Comparison of ENCODE assay signal across 33 mouse cellular contexts in the genomic region with DNA sequence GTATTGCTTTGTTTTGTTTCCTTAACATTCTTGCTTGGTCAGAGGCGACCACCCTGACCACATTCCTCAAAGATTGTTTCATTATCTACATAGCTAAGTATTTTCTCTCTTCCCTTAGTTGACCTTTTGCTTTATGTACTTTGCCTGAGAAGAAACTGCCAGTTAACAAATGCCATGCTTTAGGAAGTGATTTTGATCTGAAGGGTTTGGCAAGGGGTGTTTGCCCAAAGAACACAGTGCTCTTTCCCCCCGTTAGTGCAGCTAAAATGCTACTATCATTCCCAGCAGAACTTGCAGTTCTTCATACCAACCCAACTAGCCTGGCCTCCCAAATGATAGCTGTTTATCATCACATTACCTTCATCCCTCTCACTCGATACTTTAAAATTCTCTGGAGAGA.
DNase-seq lines count a peak whose midpoint lies in the region; ATAC-seq and TF ChIP-seq lines count a peak whose summit lies in the region.
"Had no signal": no experiment of that assay in that cellular context is flagged by ENCODE, and none has a peak within 500 bp of the region (broad histone marks: within the 10 kb centered on the region; RNA-seq: fewer than 3 reads in every experiment).

No protein-coding gene starts in this region.

- peak overlapping the region; percentile 43; the same call in 1 of the 2 replicates for H3K27ac ChIP-seq in heart, postnatal 0 days (ENCODE audit: low read depth)
- no peak overlapping the region for H3K27ac ChIP-seq in lung, postnatal 0 days (ENCODE audit: low read length)
- H3K27ac ChIP-seq: embryonic facial prominence, embryonic 10.5 days; embryonic facial prominence, embryonic 15.5 days; forebrain, embryonic 12.5 days; heart, embryonic 15.5 days; hindbrain, embryonic 12.5 days; hindbrain, postnatal 0 days; intestine, embryonic 15.5 days; liver, embryonic 14.5 days; neural tube, embryonic 12.5 days had no signal

- no peaks in the 10 kb centered on the region for H3K36me3 ChIP-seq in heart, postnatal 0 days (replicated peaks; ENCODE audit: control insufficient read depth, insufficient read depth, low read length)
- H3K36me3 ChIP-seq in lung, postnatal 0 days (ENCODE audit: insufficient read depth, low read length), result no peaks in the 10 kb centered on the region
- H3K36me3 ChIP-seq: embryonic facial prominence, embryonic 15.5 days; forebrain, embryonic 12.5 days; heart, embryonic 15.5 days; hindbrain, embryonic 12.5 days; intestine, embryonic 15.5 days; neural tube, embryonic 12.5 days had no signal

- intact Hi-C loops in heart, postnatal 10 days (cut with DNase I), result no loop called here
- intact Hi-C loops in heart, postnatal 14 days (cut with DNase I), result no loop called here

- H3K4me3 ChIP-seq in heart, postnatal 0 days (ENCODE audit: low read depth, low read length), result no peak overlapping the region
- H3K4me3 ChIP-seq in lung, postnatal 0 days (ENCODE audit: low read depth, low read length), result no peak overlapping the region
- H3K4me3 ChIP-seq: embryonic facial prominence, embryonic 10.5 days; embryonic facial prominence, embryonic 15.5 days; forebrain, embryonic 12.5 days; heart, embryonic 15.5 days; hindbrain, embryonic 12.5 days; intestine, embryonic 15.5 days; myocyte; neural tube, embryonic 12.5 days had no signal

- TF ChIP-seq EP300 in heart, postnatal 0 days (IDR thresholded peaks at IDR 0.05; ENCODE audit: low read depth), result no peak
- TF ChIP-seq EP300 in lung, postnatal 0 days (IDR thresholded peaks at IDR 0.05), result peak; percentile 63; the same call in 1 of the 2 replicates

- no peaks in the 10 kb centered on the region for H3K9me3 ChIP-seq in heart, postnatal 0 days (replicated peaks; ENCODE audit: control insufficient read depth, low read length)
- H3K9me3 ChIP-seq in lung, postnatal 0 days (ENCODE audit: low read length), result no peaks in the 10 kb centered on the region
- H3K9me3 ChIP-seq: embryonic facial prominence, embryonic 15.5 days; forebrain, embryonic 12.5 days; heart, embryonic 15.5 days; hindbrain, embryonic 12.5 days; intestine, embryonic 15.5 days; neural tube, embryonic 12.5 days had no signal

- TF ChIP-seq CTCF in heart, postnatal 0 days (IDR thresholded peaks at IDR 0.05; ENCODE audit: low read depth), result no peak
- no peak for TF ChIP-seq CTCF in lung, postnatal 0 days (IDR thresholded peaks at IDR 0.05)

- H3K27me3 ChIP-seq in heart, postnatal 0 days (ENCODE audit: control insufficient read depth, insufficient read depth, low read length), result no peaks in the 10 kb centered on the region
- no peaks in the 10 kb centered on the region for H3K27me3 ChIP-seq in lung, postnatal 0 days (replicated peaks; ENCODE audit: insufficient read depth, low read length)
- H3K27me3 ChIP-seq: embryonic facial prominence, embryonic 15.5 days; forebrain, embryonic 12.5 days; heart, embryonic 15.5 days; hindbrain, embryonic 12.5 days; intestine, embryonic 15.5 days; neural tube, embryonic 12.5 days had no signal

- peaks cover 34% of the 10 kb centered on the region for H3K4me1 ChIP-seq in heart, postnatal 0 days (ENCODE audit: control insufficient read depth, insufficient read depth)
- peaks cover 12% of the 10 kb centered on the region; the same call in 1 of the 2 replicates for H3K4me1 ChIP-seq in lung, postnatal 0 days (ENCODE audit: insufficient read depth, low read depth, low read length)
- H3K4me1 ChIP-seq: embryonic facial prominence, embryonic 15.5 days; forebrain, embryonic 12.5 days; hindbrain, embryonic 12.5 days; intestine, embryonic 15.5 days; neural tube, embryonic 12.5 days had no signal

- WGBS in heart, postnatal 0 days, result 39% methylated on average over 3 of the region's 3 CpGs
- 33% methylated on average over 3 of the region's 3 CpGs for WGBS in lung, postnatal 0 days

- no peak overlapping the region for H3K9ac ChIP-seq in heart, postnatal 0 days (replicated peaks; ENCODE audit: low read depth, low read length)
- no peak overlapping the region for H3K9ac ChIP-seq in lung, postnatal 0 days (replicated peaks; ENCODE audit: low read depth)
- H3K9ac ChIP-seq: embryonic facial prominence, embryonic 15.5 days; forebrain, embryonic 12.5 days; forebrain, postnatal 0 days; heart, embryonic 15.5 days; hindbrain, embryonic 12.5 days; intestine, embryonic 15.5 days; liver, embryonic 14.5 days; neural tube, embryonic 12.5 days had no signal

- peak; percentile 41 for DNase-seq in heart, adult 11 months
- no peak for DNase-seq in heart, postnatal 10 days
- no peak for DNase-seq in heart, postnatal 0 days (ENCODE audit: low spot score)
- DNase-seq in heart, postnatal 14 days, result no peak
- DNase-seq in lung, postnatal 0 days (ENCODE audit: low spot score), result peak; percentile 46
- no peak for DNase-seq in lung, postnatal 25 days (ENCODE audit: low spot score)
- peak; percentile 48 for DNase-seq in 416B (ENCODE audit: low read depth)
- DNase-seq in left cerebral cortex, adult 11 months (ENCODE audit: low spot score), result no peak
- DNase-seq: adrenal gland, adult 2 months; adrenal gland, postnatal 36 days; cerebellum, adult 2 months; cerebellum, postnatal 25 days; forebrain, postnatal 0 days; gastrocnemius, postnatal 10 days; kidney, adult 2 months; kidney, postnatal 4 days; left cerebral cortex, postnatal 4 days; lung, postnatal 14 days; right cerebral cortex, adult 18-20 months; right cerebral cortex, postnatal 4 days; thymus, postnatal 14 days had no signal

- H3K4me2 ChIP-seq in heart, postnatal 0 days (ENCODE audit: low read depth, low read length), result no peak overlapping the region
- no peak overlapping the region for H3K4me2 ChIP-seq in lung, postnatal 0 days (replicated peaks; ENCODE audit: low read depth, low read length)
- H3K4me2 ChIP-seq: embryonic facial prominence, embryonic 15.5 days; forebrain, embryonic 12.5 days; heart, embryonic 15.5 days; hindbrain, embryonic 12.5 days; intestine, embryonic 15.5 days; midbrain, embryonic 11.5 days; neural tube, embryonic 12.5 days had no signal

- ATAC-seq in heart, postnatal 0 days (ENCODE audit: insufficient read depth, low read depth), result no peak
- no peak for ATAC-seq in lung, postnatal 0 days
- ATAC-seq: CD4-positive, CD25-positive, alpha-beta regulatory T cell, adult 4 months; forebrain, postnatal 0 days; hindbrain, postnatal 0 days; intestine, embryonic 15.5 days had no signal

Comparison
In these comparisons a context has a peak if more than half of its experiments do, and no peak if none do; other contexts are left out.
1. DNase-seq: peak in heart, adult 11 months (single experiment), lung, postnatal 0 days (single experiment) and 416B (single experiment); none in heart, postnatal 10 days (0 of 2), heart, postnatal 0 days (single experiment), heart, postnatal 14 days (0 of 2), lung, postnatal 25 days (single experiment) and left cerebral cortex, adult 11 months (single experiment).